ENCODE assay signal across 10 mouse cellular contexts in genomic region chr3:127913885-127914709, GRCm38 (mm10). TPM values are rescaled to one million over a fixed set of nuclear protein-coding genes. Genes with fewer than 3 reads are reported as not detected.
DNase-seq lines count a peak whose midpoint lies in the region; ATAC-seq and TF ChIP-seq lines count a peak whose summit lies in the region.
"Had no signal": no experiment of that assay in that cellular context is flagged by ENCODE, and none has a peak within 500 bp of the region (broad histone marks: within the 10 kb centered on the region; RNA-seq: fewer than 3 reads in every experiment).

No protein-coding gene starts in this region.

- no peaks in the 10 kb centered on the region; the same call in 1 of the 2 replicates for H3K4me1 ChIP-seq in forebrain, embryonic 16.5 days (replicated peaks; ENCODE audit: control insufficient read depth, insufficient read depth, low read length)
- no peaks in the 10 kb centered on the region for H3K4me1 ChIP-seq in forebrain, embryonic 10.5 days
- peaks cover 5 to 15% of the 10 kb centered on the region in 2 experiments; a peak in 3 of 4 replicates for H3K4me1 ChIP-seq in heart, embryonic 14.5 days (ENCODE audit: control insufficient read depth in 2 of 2, insufficient read depth in 2 of 2, low read length in 2 of 2)
- H3K4me1 ChIP-seq in lung, postnatal 0 days (ENCODE audit: insufficient read depth, low read depth, low read length), result no peaks in the 10 kb centered on the region

- H3K36me3 ChIP-seq in forebrain, embryonic 16.5 days (ENCODE audit: control insufficient read depth, insufficient read depth), result no peaks in the 10 kb centered on the region
- no peaks in the 10 kb centered on the region for H3K36me3 ChIP-seq in forebrain, embryonic 10.5 days (replicated peaks)
- H3K36me3 ChIP-seq in heart, embryonic 14.5 days (ENCODE audit: control insufficient read depth, insufficient read depth, low read length), result no peaks in the 10 kb centered on the region
- H3K36me3 ChIP-seq in lung, postnatal 0 days (ENCODE audit: insufficient read depth, low read length), result no peaks in the 10 kb centered on the region

- H3K9ac ChIP-seq in forebrain, embryonic 16.5 days (replicated peaks; ENCODE audit: low read depth, low read length), result no peak overlapping the region
- H3K9ac ChIP-seq in heart, embryonic 14.5 days (ENCODE audit: low read length), result peak overlapping the region; percentile 64
- no peak overlapping the region for H3K9ac ChIP-seq in lung, postnatal 0 days (replicated peaks; ENCODE audit: low read depth)

- TF ChIP-seq CTCF in lung, postnatal 0 days (IDR thresholded peaks at IDR 0.05), result no peak

- no peak overlapping the region for H3K4me3 ChIP-seq in forebrain, embryonic 16.5 days (replicated peaks; ENCODE audit: low read length)
- no peak overlapping the region for H3K4me3 ChIP-seq in forebrain, embryonic 10.5 days
- peak overlapping the region; percentile 25 to 32 for H3K4me3 ChIP-seq in heart, embryonic 14.5 days (ENCODE audit: control insufficient read depth in 1 of 2, insufficient read depth in 1 of 2, low read depth in 1 of 2, low read length in 2 of 2)
- H3K4me3 ChIP-seq in lung, postnatal 0 days (ENCODE audit: low read depth, low read length), result no peak overlapping the region

- H3K27ac ChIP-seq in forebrain, embryonic 16.5 days (ENCODE audit: low read length), result no peak overlapping the region
- H3K27ac ChIP-seq in forebrain, embryonic 10.5 days, result no peak overlapping the region
- H3K27ac ChIP-seq in heart, embryonic 14.5 days (replicated peaks in 1 of 2; ENCODE audit: control insufficient read depth in 1 of 2, insufficient read depth in 1 of 2, low read depth in 2 of 2, low read length in 2 of 2), result peak overlapping the region; percentile 75 to 83
- H3K27ac ChIP-seq in lung, postnatal 0 days (ENCODE audit: low read length), result peak overlapping the region; percentile 16; the same call in 1 of the 2 replicates

- H3K4me2 ChIP-seq in forebrain, embryonic 16.5 days (ENCODE audit: low read length), result no peak overlapping the region
- H3K4me2 ChIP-seq in heart, embryonic 14.5 days (ENCODE audit: low read length), result peak overlapping the region; percentile 63
- peak overlapping the region; percentile 32 for H3K4me2 ChIP-seq in lung, postnatal 0 days (replicated peaks; ENCODE audit: low read depth, low read length)

- peak; percentile 58 for TF ChIP-seq EP300 in lung, postnatal 0 days (IDR thresholded peaks at IDR 0.05)

- WGBS in forebrain, embryonic 16.5 days, result 59% methylated on average over 16 of the region's 16 CpGs
- 66% methylated on average over 16 of the region's 16 CpGs for WGBS in forebrain, embryonic 10.5 days
- WGBS in heart, embryonic 14.5 days, result 22% methylated on average over 16 of the region's 16 CpGs
- WGBS in lung, postnatal 0 days, result 27% methylated on average over 16 of the region's 16 CpGs

- H3K9me3 ChIP-seq in forebrain, embryonic 16.5 days (ENCODE audit: control insufficient read depth, low read length), result no peaks in the 10 kb centered on the region
- 0 out of 2 replicates have a peak, but pooled peaks cover 2% of the 10 kb centered on the region for H3K9me3 ChIP-seq in forebrain, embryonic 10.5 days
- peaks cover 3% of the 10 kb centered on the region; the same call in 1 of the 2 replicates for H3K9me3 ChIP-seq in heart, embryonic 14.5 days (ENCODE audit: control insufficient read depth, low read length)
- no peaks in the 10 kb centered on the region for H3K9me3 ChIP-seq in lung, postnatal 0 days (ENCODE audit: low read length)

- no peaks in the 10 kb centered on the region for H3K27me3 ChIP-seq in forebrain, embryonic 16.5 days (replicated peaks; ENCODE audit: control insufficient read depth, insufficient read depth, low read length)
- H3K27me3 ChIP-seq in forebrain, embryonic 10.5 days (ENCODE audit: poor library complexity, severe bottlenecking), result no peaks in the 10 kb centered on the region
- H3K27me3 ChIP-seq in heart, embryonic 14.5 days (ENCODE audit: control insufficient read depth, insufficient read depth, low read length), result no peaks in the 10 kb centered on the region
- no peaks in the 10 kb centered on the region for H3K27me3 ChIP-seq in lung, postnatal 0 days (replicated peaks; ENCODE audit: insufficient read depth, low read length)

- ATAC-seq in forebrain, embryonic 16.5 days, result peak; percentile 59
- ATAC-seq in heart, embryonic 14.5 days (ENCODE audit: insufficient number of reproducible peaks, insufficient read depth, low FRiP score, low read depth), result no peak
- peak; percentile 76 for ATAC-seq in lung, postnatal 0 days
- ATAC-seq: CD4-positive, CD25-positive, alpha-beta regulatory T cell, adult 4 months had no signal

- DNase-seq in forebrain, embryonic 10.5 days (ENCODE audit: extremely low spot score, low spot score), result no peak
- peak; percentile 32 for DNase-seq in brain, adult 2 months (ENCODE audit: low read depth, low spot score)
- DNase-seq in lung, postnatal 0 days (ENCODE audit: low spot score), result peak; percentile 85
- no peak for DNase-seq in natural killer cell, adult 2 months (ENCODE audit: low spot score in 2 of 2)
- no peak for DNase-seq in testis, postnatal 10 days (ENCODE audit: low spot score)
- DNase-seq in thymus, adult 18-20 months, result no peak
- DNase-seq: kidney, postnatal 36 days had no signal

RNA-seq across cellular contexts. Expression of gene Fam241a, which starts 18.0 kb away (rescaled TPM):
- 10.2 and 10.5 TPM in 2 replicates for polyA plus RNA-seq in forebrain, embryonic 16.5 days (2015; fragmentation: Nextera tagmentation; extraction: Ambion mirVana)
- polyA plus RNA-seq in forebrain, embryonic 10.5 days (2016; fragmentation: Nextera tagmentation; extraction: Ambion mirVana), result 2.2 and 2.6 TPM in 2 replicates
- polyA plus RNA-seq in heart, embryonic 14.5 days (2014; fragmentation: Nextera tagmentation; extraction: Ambion mirVana), result 10.2 and 10.3 TPM in 2 replicates
- polyA plus RNA-seq in lung, postnatal 0 days (2015; fragmentation: Nextera tagmentation; extraction: Ambion mirVana), result 22.5 and 23.1 TPM in 2 replicates

Comparison
In these comparisons a context has a peak if more than half of its experiments do, and no peak if none do; other contexts are left out.
1. H3K27ac ChIP-seq: peak in heart, embryonic 14.5 days (2 of 2) and lung, postnatal 0 days (single experiment); none in forebrain, embryonic 16.5 days (single experiment) and forebrain, embryonic 10.5 days (single experiment).
2. H3K4me3 ChIP-seq: peak in heart, embryonic 14.5 days (2 of 2); none in forebrain, embryonic 16.5 days (single experiment), forebrain, embryonic 10.5 days (single experiment) and lung, postnatal 0 days (single experiment).
3. DNase-seq: peak in brain, adult 2 months (single experiment) and lung, postnatal 0 days (single experiment); none in forebrain, embryonic 10.5 days (single experiment), natural killer cell, adult 2 months (0 of 2), testis, postnatal 10 days (single experiment) and thymus, adult 18-20 months (0 of 2).